Mouse (Mus musculus): ENCODE results near the gene Scn8a.

The Scn8a gene

GRCm38 (mm10) chr15:101059570-101060279, 190.1 kb downstream of the Scn8a start:
- TF ChIP-seq GATA4 (IDR thresholded peaks at IDR 0.05; ENCODE audit: insufficient replicate concordance, low read length), result no peak

- no peak for TF ChIP-seq GATA4 (IDR thresholded peaks at IDR 0.05; ENCODE audit: insufficient replicate concordance, low read length)
Measured at GRCm38 (mm10) chr15:101060280-101060852, 190.7 kb downstream of the Scn8a start.

- no peak for TF ChIP-seq GATA4 (IDR thresholded peaks at IDR 0.05; ENCODE audit: insufficient replicate concordance, low read length)
Measured at GRCm38 (mm10) chr15:101065069-101065468, 195.4 kb downstream of the Scn8a start.

- no peak for TF ChIP-seq GATA4 (IDR thresholded peaks at IDR 0.05; ENCODE audit: insufficient replicate concordance, low read length)
Measured at GRCm38 (mm10) chr15:101066364-101066847, 196.7 kb downstream of the Scn8a start.

GRCm38 (mm10) chr15:101066920-101067696, 197.4 kb downstream of the Scn8a start:
- TF ChIP-seq GATA4 (IDR thresholded peaks at IDR 0.05; ENCODE audit: insufficient replicate concordance, low read length), result no peak

GRCm38 (mm10) chr15:101068029-101068428, 198.4 kb downstream of the Scn8a start:
- no peak; the same call in 1 of the 2 replicates for TF ChIP-seq GATA4 (IDR thresholded peaks at IDR 0.05; ENCODE audit: insufficient replicate concordance, low read length)

GRCm38 (mm10) chr15:101068671-101069070, 199.0 kb downstream of the Scn8a start:
- TF ChIP-seq GATA4 (IDR thresholded peaks at IDR 0.05; ENCODE audit: insufficient replicate concordance, low read length), result no peak

GRCm38 (mm10) chr15:101069641-101070190, 200.1 kb downstream of the Scn8a start:
- no peak for TF ChIP-seq GATA4 (IDR thresholded peaks at IDR 0.05; ENCODE audit: insufficient replicate concordance, low read length)

GRCm38 (mm10) chr15:101070762-101071161, 201.1 kb downstream of the Scn8a start:
- no peak for TF ChIP-seq GATA4 (IDR thresholded peaks at IDR 0.05; ENCODE audit: insufficient replicate concordance, low read length)

GRCm38 (mm10) chr15:101072736-101073135, 203.1 kb downstream of the Scn8a start:
- TF ChIP-seq GATA4 (IDR thresholded peaks at IDR 0.05; ENCODE audit: insufficient replicate concordance, low read length), result no peak

- TF ChIP-seq GATA4 (IDR thresholded peaks at IDR 0.05; ENCODE audit: insufficient replicate concordance, low read length), result no peak
Measured at GRCm38 (mm10) chr15:101074067-101074466, 204.4 kb downstream of the Scn8a start.

GRCm38 (mm10) chr15:101075150-101075549, 205.5 kb downstream of the Scn8a start:
- TF ChIP-seq GATA4 (IDR thresholded peaks at IDR 0.05; ENCODE audit: insufficient replicate concordance, low read length), result no peak

GRCm38 (mm10) chr15:101075656-101076055, 206.0 kb downstream of the Scn8a start:
- no peak for TF ChIP-seq GATA4 (IDR thresholded peaks at IDR 0.05; ENCODE audit: insufficient replicate concordance, low read length)

- TF ChIP-seq GATA4 (IDR thresholded peaks at IDR 0.05; ENCODE audit: insufficient replicate concordance, low read length), result no peak
Measured at GRCm38 (mm10) chr15:101076071-101077000, 206.7 kb downstream of the Scn8a start.
